Mouse (Mus musculus): Measurements from ENCODE around the gene Crtc1. TPM values are rescaled to one million over a fixed set of nuclear protein-coding genes. Genes with fewer than 3 reads are reported as not detected.

The Crtc1 gene
- total and polyA plus RNA-seq, 3 experiments = 3.3 to 18.0 TPM; not detected in 1

- TF ChIP-seq CTCF (IDR thresholded peaks at IDR 0.05 in 2 of 3, conservative IDR thresholded peaks at IDR 0.05 in 1 of 3; ENCODE audit: control insufficient read depth in 1 of 3, insufficient read depth in 1 of 3, low read depth in 2 of 3, low read length in 3 of 3, poor library complexity in 1 of 3, severe bottlenecking in 1 of 3) = no peak
- no peak for TF ChIP-seq MXI1 (IDR thresholded peaks at IDR 0.05; ENCODE audit: low read depth, low read length)
- no peak for TF ChIP-seq CHD2 (IDR thresholded peaks at IDR 0.05; ENCODE audit: low read length)
- no peak for TF ChIP-seq ZC3H11A (IDR thresholded peaks at IDR 0.05; ENCODE audit: low read depth, low read length)
Observed at GRCm38 (mm10) chr8:70439848-70440179, 435 bp upstream of the Crtc1 start (continued).

DNA sequence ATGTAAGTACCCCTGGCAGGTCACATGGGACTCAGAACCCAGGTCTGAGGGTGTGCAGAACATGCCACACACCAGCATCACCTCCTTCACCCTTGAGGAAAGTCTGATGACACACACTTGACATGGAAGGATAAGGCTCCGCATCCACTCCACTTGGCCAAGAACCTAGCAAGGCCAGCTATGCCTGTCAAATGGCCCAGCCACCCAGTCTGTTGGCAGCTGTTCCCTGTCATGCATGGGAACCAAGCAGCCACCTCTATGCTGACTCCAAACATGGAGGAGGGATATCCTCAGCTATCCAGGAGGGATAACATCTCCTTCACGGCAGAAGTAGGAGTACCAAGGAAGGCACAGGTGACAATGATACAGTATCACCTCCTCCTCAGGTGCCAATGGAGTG is 956 bp downstream of the Crtc1 start:
- no peak for DNase-seq (ENCODE audit: low read depth, low spot score)
- H3K27me3 ChIP-seq (ENCODE audit: control insufficient read depth in 1 of 2, insufficient read depth in 2 of 2, low read length in 2 of 2) = no peaks in the 10 kb centered on the region
- TF ChIP-seq NELFE (IDR thresholded peaks at IDR 0.05; ENCODE audit: low read depth, low read length) (no peak), JUND (IDR thresholded peaks at IDR 0.05; ENCODE audit: low read depth, low read length) (no peak), ZC3H11A (IDR thresholded peaks at IDR 0.05; ENCODE audit: low read depth, low read length) (no peak), NRF1 (IDR thresholded peaks at IDR 0.05; ENCODE audit: insufficient read depth, low read depth, low read length, poor library complexity, severe bottlenecking) (no peak), USF2 (IDR thresholded peaks at IDR 0.05; ENCODE audit: borderline replicate concordance in 1 of 2, insufficient read depth in 1 of 2, low read depth in 1 of 2, low read length in 2 of 2) (no peak), MYC (IDR thresholded peaks at IDR 0.05; ENCODE audit: low read depth, low read length) (no peak), EP300 (IDR thresholded peaks at IDR 0.05; ENCODE audit: low read depth in 1 of 2, low read length in 2 of 2) (no peak), UBTF (IDR thresholded peaks at IDR 0.05; ENCODE audit: borderline replicate concordance, insufficient read depth, low read depth, low read length) (no peak), POLR2AphosphoS5 (IDR thresholded peaks at IDR 0.05; ENCODE audit: borderline replicate concordance, low read depth, low read length) (no peak), GABPA (IDR thresholded peaks at IDR 0.05; ENCODE audit: low read depth, low read length) (no peak), POLR2A (IDR thresholded peaks at IDR 0.05; ENCODE audit: control insufficient read depth in 1 of 2, insufficient read depth in 1 of 2, low read depth in 1 of 2, low read length in 2 of 2, poor library complexity in 1 of 2) (no peak), MAZ (IDR thresholded peaks at IDR 0.05; ENCODE audit: low read depth, low read length) (no peak), TAL1 (IDR thresholded peaks at IDR 0.05; ENCODE audit: low read length) (no peak), POLR2AphosphoS2 (IDR thresholded peaks at IDR 0.05; ENCODE audit: low read length) (no peak), MAFK (IDR thresholded peaks at IDR 0.05; ENCODE audit: borderline replicate concordance, low read depth, low read length) (no peak), GATA1 (IDR thresholded peaks at IDR 0.05; ENCODE audit: low read depth, low read length) (no peak), CHD1 (IDR thresholded peaks at IDR 0.05; ENCODE audit: low read depth, low read length) (no peak)
- peaks cover 0 to 3% of the 10 kb centered on the region in 2 experiments; a peak in 1 of 4 replicates for H3K36me3 ChIP-seq (ENCODE audit: control insufficient read depth in 1 of 2, insufficient read depth in 2 of 2, low read length in 2 of 2)
- no peak overlapping the region for H3K27ac ChIP-seq (ENCODE audit: control insufficient read depth, low read depth, low read length)
- peaks cover 17% of the 10 kb centered on the region for H3K79me2 ChIP-seq (ENCODE audit: control insufficient read depth, insufficient read depth, low read length, poor library complexity)
- H3K9ac ChIP-seq (ENCODE audit: control insufficient read depth, low read depth, low read length, poor library complexity, severe bottlenecking) = no peak overlapping the region; the same call in 1 of the 2 replicates
- peaks cover 2 to 14% of the 10 kb centered on the region in 2 experiments; a peak in 3 of 4 replicates for H3K4me1 ChIP-seq (ENCODE audit: control insufficient read depth in 1 of 2, insufficient read depth in 2 of 2, low read length in 2 of 2)
- no peaks in the 10 kb centered on the region for H3K9me3 ChIP-seq (replicated peaks; ENCODE audit: insufficient read depth, low read length)
- H3K4me3 ChIP-seq (ENCODE audit: control insufficient read depth in 1 of 2, insufficient read depth in 1 of 2, low read depth in 2 of 2, low read length in 2 of 2) = no peak overlapping the region
